Mouse (Mus musculus): Measurements from ENCODE around the gene Mbnl2.

DNA sequence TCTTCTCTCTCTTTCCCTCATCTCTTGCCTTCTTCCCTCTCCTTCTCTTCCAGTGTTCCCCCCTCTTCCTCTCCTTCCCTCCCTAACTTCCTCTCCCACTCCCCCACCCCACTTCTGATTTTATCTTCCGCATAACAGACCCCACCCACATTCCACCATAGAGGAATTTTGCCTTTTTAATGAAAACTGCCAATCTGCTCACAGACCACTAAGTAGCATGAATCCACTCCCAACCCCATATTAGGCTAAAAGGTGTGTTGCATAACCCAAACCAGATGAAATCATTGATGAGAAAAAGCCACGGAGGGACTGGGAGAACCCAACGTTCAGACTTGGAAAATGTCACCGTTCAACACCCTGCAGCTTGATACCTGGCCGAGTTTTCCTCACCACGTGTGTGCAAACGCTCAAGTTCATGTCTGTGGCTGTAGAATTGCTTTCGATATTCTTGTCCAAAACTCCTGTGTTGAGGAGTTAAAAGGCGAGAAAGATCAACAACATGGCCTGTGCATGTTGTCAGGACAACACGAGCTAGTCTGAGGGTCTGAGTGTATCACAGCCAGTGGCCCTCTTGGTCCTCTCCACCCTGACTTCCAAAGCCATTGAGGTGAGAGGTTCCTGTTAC is 13.0 kb downstream of the Mbnl2 start:
- no peak for TF ChIP-seq CTCF (IDR thresholded peaks at IDR 0.05; ENCODE audit: low read depth, low read length)
- no peak for TF ChIP-seq POLR2A (IDR thresholded peaks at IDR 0.05; ENCODE audit: insufficient read depth, low read length)
- no peak for TF ChIP-seq EP300 (IDR thresholded peaks at IDR 0.05; ENCODE audit: insufficient read depth, low read depth, low read length)

Measured in ES-Bruce4 (cell line).